Mouse (Mus musculus): Measurements from ENCODE around the gene Crtc2. TPM values are rescaled to one million over a fixed set of nuclear protein-coding genes. Genes with fewer than 3 reads are reported as not detected.

Crtc2 gene
- total and polyA plus RNA-seq, 3 experiments = 7.1 to 66.9 TPM; not detected in 1

- TF ChIP-seq BHLHE40 (IDR thresholded peaks at IDR 0.05; ENCODE audit: borderline replicate concordance, low read depth, low read length) (no peak), HCFC1 (IDR thresholded peaks at IDR 0.05; ENCODE audit: low read depth, low read length) (peak; percentile 78), RAD21 (IDR thresholded peaks at IDR 0.05; ENCODE audit: low read depth, low read length) (no peak), CHD2 (IDR thresholded peaks at IDR 0.05; ENCODE audit: low read length) (no peak), NRF1 (IDR thresholded peaks at IDR 0.05; ENCODE audit: insufficient read depth, low read depth, low read length, poor library complexity, severe bottlenecking) (no peak), MEF2A (IDR thresholded peaks at IDR 0.05; ENCODE audit: extremely low read depth, insufficient replicate concordance, low read depth, low read length, poor library complexity, severe bottlenecking) (no peak), MXI1 (IDR thresholded peaks at IDR 0.05; ENCODE audit: low read depth, low read length) (peak; percentile 56), TBP (IDR thresholded peaks at IDR 0.05; ENCODE audit: low read depth, low read length) (peak; percentile 94), JUND (IDR thresholded peaks at IDR 0.05; ENCODE audit: low read depth, low read length) (no peak), GABPA (IDR thresholded peaks at IDR 0.05; ENCODE audit: low read depth, low read length) (no peak), ZNF384 (IDR thresholded peaks at IDR 0.05; ENCODE audit: low read depth, low read length) (no peak), MYB (IDR thresholded peaks at IDR 0.05; ENCODE audit: low read depth, low read length) (no peak), MYC (IDR thresholded peaks at IDR 0.05; ENCODE audit: low read depth, low read length) (peak; percentile 38; the same call in 1 of the 2 replicates), USF1 (IDR thresholded peaks at IDR 0.05; ENCODE audit: low read depth, low read length) (peak; percentile 19; the same call in 1 of the 2 replicates)
Observed at GRCm38 (mm10) chr3:90265932-90266741, 12.2 kb downstream of the Crtc2 start (continued).

- Histone ChIP-seq H3K27me3 (ENCODE audit: control insufficient read depth in 1 of 2, insufficient read depth in 2 of 2, low read length in 2 of 2) (no peaks in the 10 kb centered on the region), H3K9ac (ENCODE audit: control insufficient read depth, low read depth, low read length, poor library complexity, severe bottlenecking) (peak overlapping the region; percentile 88), H3K36me3 (ENCODE audit: control insufficient read depth in 1 of 2, insufficient read depth in 2 of 2, low read length in 2 of 2) (peaks cover 7 to 26% of the 10 kb centered on the region in 2 experiments; a peak in 3 of 4 replicates), H3K79me2 (ENCODE audit: control insufficient read depth, insufficient read depth, low read length, poor library complexity) (peaks cover 22% of the 10 kb centered on the region), H3K4me3 (ENCODE audit: control insufficient read depth in 1 of 2, insufficient read depth in 1 of 2, low read depth in 2 of 2, low read length in 2 of 2) (peak overlapping the region; percentile 73 to 76), H3K9me3 (replicated peaks; ENCODE audit: insufficient read depth, low read length) (no peaks in the 10 kb centered on the region), H3K4me1 (ENCODE audit: control insufficient read depth in 1 of 2, insufficient read depth in 2 of 2, low read length in 2 of 2) (peaks cover 4 to 29% of the 10 kb centered on the region in 2 experiments), H3K27ac (ENCODE audit: control insufficient read depth, low read depth, low read length) (peak overlapping the region; percentile 84)
- no peak for DNase-seq (ENCODE audit: low read depth, low spot score)
- no peak for TF ChIP-seq UBTF (IDR thresholded peaks at IDR 0.05; ENCODE audit: borderline replicate concordance, insufficient read depth, low read depth, low read length)
- no peak for TF ChIP-seq EP300 (IDR thresholded peaks at IDR 0.05; ENCODE audit: low read depth in 1 of 2, low read length in 2 of 2)
- TF ChIP-seq CHD1 (IDR thresholded peaks at IDR 0.05; ENCODE audit: low read depth, low read length) = no peak
- no peak for TF ChIP-seq SIN3A (IDR thresholded peaks at IDR 0.05; ENCODE audit: low read length)
- no peak for TF ChIP-seq TCF12 (IDR thresholded peaks at IDR 0.05; ENCODE audit: low read depth, low read length)
- TF ChIP-seq MYC (IDR thresholded peaks at IDR 0.05; ENCODE audit: low read depth, low read length) = no peak
- no peak for TF ChIP-seq TAL1 (IDR thresholded peaks at IDR 0.05; ENCODE audit: low read length)
- no peak for TF ChIP-seq MAX (IDR thresholded peaks at IDR 0.05; ENCODE audit: low read length)
- TF ChIP-seq MXI1 (IDR thresholded peaks at IDR 0.05; ENCODE audit: low read depth, low read length) = no peak
- TF ChIP-seq ELF1 (IDR thresholded peaks at IDR 0.05; ENCODE audit: low read depth, low read length) = no peak
- TF ChIP-seq ETS1 (IDR thresholded peaks at IDR 0.05; ENCODE audit: low read depth, low read length) = no peak
- no peak for TF ChIP-seq SMC3 (IDR thresholded peaks at IDR 0.05; ENCODE audit: low read depth, low read length)
- TF ChIP-seq RAD21 (IDR thresholded peaks at IDR 0.05; ENCODE audit: low read depth, low read length) = no peak
- no peak for TF ChIP-seq GATA1 (IDR thresholded peaks at IDR 0.05; ENCODE audit: low read depth, low read length)
- no peak for TF ChIP-seq ZC3H11A (IDR thresholded peaks at IDR 0.05; ENCODE audit: low read depth, low read length)
- no peak for TF ChIP-seq POLR2AphosphoS5 (IDR thresholded peaks at IDR 0.05; ENCODE audit: borderline replicate concordance, low read depth, low read length)
- TF ChIP-seq NELFE (IDR thresholded peaks at IDR 0.05; ENCODE audit: low read depth, low read length) = no peak
- no peak for TF ChIP-seq TBP (IDR thresholded peaks at IDR 0.05; ENCODE audit: low read depth, low read length)
- TF ChIP-seq HCFC1 (IDR thresholded peaks at IDR 0.05; ENCODE audit: low read depth, low read length) = no peak
- TF ChIP-seq BHLHE40 (IDR thresholded peaks at IDR 0.05; ENCODE audit: borderline replicate concordance, low read depth, low read length) = no peak
Observed at GRCm38 (mm10) chr3:90266901-90267775, 13.2 kb downstream of the Crtc2 start.
